ENCODE assay signal across 26 mouse cellular contexts in genomic region chr7:36522960-36523359, GRCm38 (mm10).
DNase-seq lines count a peak whose midpoint lies in the region; ATAC-seq and TF ChIP-seq lines count a peak whose summit lies in the region.
"Had no signal": no experiment of that assay in that cellular context is flagged by ENCODE, and none has a peak within 500 bp of the region (broad histone marks: within the 10 kb centered on the region; RNA-seq: fewer than 3 reads in every experiment).

No protein-coding gene starts in this region.

- H3K9ac ChIP-seq in forebrain, embryonic 14.5 days (ENCODE audit: low read length), result no peak overlapping the region
- H3K9ac ChIP-seq in forebrain, postnatal 0 days, result no peak overlapping the region
- no peak overlapping the region for H3K9ac ChIP-seq in forebrain, embryonic 13.5 days
- H3K9ac ChIP-seq: embryonic facial prominence, embryonic 13.5 days; embryonic facial prominence, embryonic 15.5 days; forebrain, embryonic 12.5 days had no signal

- no peaks in the 10 kb centered on the region for H3K9me3 ChIP-seq in forebrain, embryonic 14.5 days (replicated peaks; ENCODE audit: control insufficient read depth, low read length)
- H3K9me3 ChIP-seq in forebrain, embryonic 10.5 days, result no peaks in the 10 kb centered on the region
- H3K9me3 ChIP-seq in forebrain, postnatal 0 days (ENCODE audit: low read length), result no peaks in the 10 kb centered on the region
- H3K9me3 ChIP-seq in forebrain, embryonic 13.5 days (replicated peaks), result no peaks in the 10 kb centered on the region
- H3K9me3 ChIP-seq: embryonic facial prominence, embryonic 13.5 days; embryonic facial prominence, embryonic 15.5 days; forebrain, embryonic 12.5 days had no signal

- H3K4me2 ChIP-seq in forebrain, embryonic 14.5 days (ENCODE audit: low read length), result no peak overlapping the region
- no peak overlapping the region for H3K4me2 ChIP-seq in forebrain, postnatal 0 days (ENCODE audit: low read depth)
- H3K4me2 ChIP-seq in forebrain, embryonic 13.5 days, result no peak overlapping the region
- H3K4me2 ChIP-seq: embryonic facial prominence, embryonic 13.5 days; embryonic facial prominence, embryonic 15.5 days; forebrain, embryonic 12.5 days had no signal

- no peaks in the 10 kb centered on the region for H3K4me1 ChIP-seq in forebrain, embryonic 14.5 days (ENCODE audit: control insufficient read depth, insufficient read depth, low read length)
- H3K4me1 ChIP-seq in forebrain, embryonic 10.5 days, result peaks cover 14% of the 10 kb centered on the region
- no peaks in the 10 kb centered on the region for H3K4me1 ChIP-seq in forebrain, postnatal 0 days (ENCODE audit: insufficient read depth)
- H3K4me1 ChIP-seq in forebrain, embryonic 13.5 days, result 0 out of 2 replicates have a peak, but pooled peaks cover 10% of the 10 kb centered on the region
- H3K4me1 ChIP-seq: embryonic facial prominence, embryonic 15.5 days had no signal

- H3K27me3 ChIP-seq in forebrain, embryonic 14.5 days (replicated peaks; ENCODE audit: control insufficient read depth, insufficient read depth, low read length), result no peaks in the 10 kb centered on the region
- H3K27me3 ChIP-seq in forebrain, embryonic 10.5 days (ENCODE audit: poor library complexity, severe bottlenecking), result 0 out of 2 replicates have a peak, but pooled peaks cover 4% of the 10 kb centered on the region
- no peaks in the 10 kb centered on the region for H3K27me3 ChIP-seq in forebrain, postnatal 0 days (ENCODE audit: insufficient read depth, low read length)
- H3K27me3 ChIP-seq in forebrain, embryonic 13.5 days, result no peaks in the 10 kb centered on the region
- H3K27me3 ChIP-seq: CH12.LX; embryonic facial prominence, embryonic 15.5 days; forebrain, embryonic 12.5 days had no signal

- no peak overlapping the region for H3K4me3 ChIP-seq in forebrain, embryonic 14.5 days (ENCODE audit: low read depth, low read length)
- H3K4me3 ChIP-seq in forebrain, embryonic 10.5 days, result no peak overlapping the region
- H3K4me3 ChIP-seq in forebrain, postnatal 0 days (ENCODE audit: low read depth, low read length), result no peak overlapping the region
- H3K4me3 ChIP-seq in forebrain, embryonic 13.5 days, result no peak overlapping the region
- H3K4me3 ChIP-seq: embryonic facial prominence, embryonic 13.5 days; embryonic facial prominence, embryonic 15.5 days; erythroblast, embryonic 14.5 days; forebrain, embryonic 12.5 days had no signal

- DNase-seq in forebrain, embryonic 14.5 days (ENCODE audit: low spot score), result peak; percentile 37
- DNase-seq in forebrain, embryonic 10.5 days (ENCODE audit: extremely low spot score, low spot score), result no peak
- peak; percentile 60 for DNase-seq in forebrain, postnatal 0 days
- peak; percentile 49 for DNase-seq in heart, adult 11 months
- no peak for DNase-seq in heart, postnatal 4 days
- DNase-seq: adrenal gland, adult 8-10 months; adrenal gland, postnatal 14 days; adrenal gland, postnatal 36 days; B cell, adult 2 months; cerebellum, adult 11 months; cerebellum, adult 18-20 months; cerebellum, adult 8-10 months; cerebellum, adult 9-11 months; cerebellum, postnatal 14 days; cerebellum, postnatal 36 days; embryo, embryonic 11 days had no signal

- no peaks in the 10 kb centered on the region for H3K36me3 ChIP-seq in forebrain, embryonic 14.5 days (ENCODE audit: control insufficient read depth, insufficient read depth, low read length)
- H3K36me3 ChIP-seq in forebrain, embryonic 10.5 days (replicated peaks), result no peaks in the 10 kb centered on the region
- H3K36me3 ChIP-seq in forebrain, postnatal 0 days (ENCODE audit: insufficient read depth), result no peaks in the 10 kb centered on the region
- H3K36me3 ChIP-seq in forebrain, embryonic 13.5 days (ENCODE audit: poor library complexity, severe bottlenecking), result no peaks in the 10 kb centered on the region
- H3K36me3 ChIP-seq: embryonic facial prominence, embryonic 13.5 days; embryonic facial prominence, embryonic 15.5 days; forebrain, embryonic 12.5 days; G1E had no signal

- H3K27ac ChIP-seq in forebrain, embryonic 14.5 days (ENCODE audit: low read depth, low read length), result no peak overlapping the region
- H3K27ac ChIP-seq in forebrain, embryonic 10.5 days, result no peak overlapping the region
- no peak overlapping the region for H3K27ac ChIP-seq in forebrain, postnatal 0 days (ENCODE audit: low read depth, low read length)
- H3K27ac ChIP-seq in forebrain, embryonic 13.5 days, result no peak overlapping the region
- H3K27ac ChIP-seq: embryonic facial prominence, embryonic 13.5 days; embryonic facial prominence, embryonic 15.5 days; forebrain, embryonic 12.5 days had no signal

- peak; percentile 12; the same call in 1 of the 2 replicates for ATAC-seq in forebrain, embryonic 14.5 days
- peak; percentile 81 for ATAC-seq in forebrain, postnatal 0 days
- no peak; the same call in 1 of the 2 replicates for ATAC-seq in forebrain, embryonic 13.5 days
- ATAC-seq: activated CD4-positive, CD25-positive, alpha-beta regulatory T cell, adult 4 months; CD4-positive, CD25-positive, alpha-beta regulatory T cell, adult 4 months; Patski had no signal

- whole genome bisulfite sequencing in forebrain, embryonic 14.5 days, result 60% methylated on average over 5 of the region's 5 CpGs
- WGBS in forebrain, embryonic 10.5 days, result 73% methylated on average over 5 of the region's 5 CpGs
- WGBS in forebrain, postnatal 0 days, result 53% methylated on average over 5 of the region's 5 CpGs
- 70% methylated on average over 5 of the region's 5 CpGs for WGBS in forebrain, embryonic 13.5 days

- no peak for TF ChIP-seq CTCF in forebrain, postnatal 0 days (IDR thresholded peaks at IDR 0.05; ENCODE audit: low read depth)

Comparison
In these comparisons a context has a peak if more than half of its experiments do, and no peak if none do; other contexts are left out.
1. DNase-seq: peak in forebrain, embryonic 14.5 days (single experiment), forebrain, postnatal 0 days (single experiment) and heart, adult 11 months (single experiment); none in forebrain, embryonic 10.5 days (single experiment) and heart, postnatal 4 days (single experiment).